Mouse (Mus musculus) MEL-GATA-1-ER (cell line): ENCODE data around the gene Gm11541.
"Not testable (repeated sequence)": the region's sequence is repeated elsewhere in the genome, so short reads cannot be mapped to it uniquely, and the experiment has no call there.

Experiments
- DNase-seq: peaks from one replicate; pipeline ENCODE4 v3.0.0-alpha.2; 2012; ENCODE audit warnings: low read depth; ENCODE audit errors: extremely low read depth

The Gm11541 gene

DNA sequence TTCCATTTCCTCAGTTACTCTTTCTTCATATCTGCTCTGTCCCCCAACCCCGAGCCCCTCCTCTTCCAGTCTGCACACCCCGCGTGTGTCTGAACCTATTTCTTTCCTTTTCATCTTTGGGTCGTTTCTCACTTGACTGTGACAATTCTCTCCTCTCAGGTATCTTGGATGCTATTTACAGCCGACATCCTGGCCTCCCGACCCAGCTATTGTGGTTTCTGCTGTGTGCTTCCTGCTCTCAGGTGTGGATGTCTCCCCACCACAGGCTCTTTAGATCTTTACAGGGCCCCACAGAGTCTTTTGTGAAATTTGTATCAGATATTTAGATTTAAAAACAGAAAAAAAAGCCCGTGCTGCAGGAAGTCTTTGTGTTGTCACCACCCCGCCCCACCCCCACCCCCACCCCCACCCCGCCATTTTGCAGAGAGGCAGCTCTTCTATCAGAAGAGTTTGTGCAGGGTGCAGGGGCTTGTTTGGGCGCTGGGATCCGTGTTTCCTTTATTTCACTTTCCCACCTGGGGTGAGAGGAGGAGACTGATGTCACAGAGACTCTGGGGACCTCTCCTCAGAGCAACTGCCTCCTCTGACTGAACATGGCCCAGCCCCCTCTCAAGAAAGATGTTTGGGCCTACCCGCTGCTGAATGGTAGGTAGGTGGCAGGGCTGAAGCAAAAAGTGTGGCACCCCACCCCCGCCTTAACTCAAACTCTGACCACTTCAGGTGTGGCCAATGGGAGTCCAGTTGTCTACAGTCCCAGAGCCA, 6.4 kb downstream of the Gm11541 start:
- DNase-seq, result no peak

GRCm38 (mm10) chr11:94697140-94697539, 7.2 kb downstream of the Gm11541 start:
- DNase-seq, result no peak

DNA sequence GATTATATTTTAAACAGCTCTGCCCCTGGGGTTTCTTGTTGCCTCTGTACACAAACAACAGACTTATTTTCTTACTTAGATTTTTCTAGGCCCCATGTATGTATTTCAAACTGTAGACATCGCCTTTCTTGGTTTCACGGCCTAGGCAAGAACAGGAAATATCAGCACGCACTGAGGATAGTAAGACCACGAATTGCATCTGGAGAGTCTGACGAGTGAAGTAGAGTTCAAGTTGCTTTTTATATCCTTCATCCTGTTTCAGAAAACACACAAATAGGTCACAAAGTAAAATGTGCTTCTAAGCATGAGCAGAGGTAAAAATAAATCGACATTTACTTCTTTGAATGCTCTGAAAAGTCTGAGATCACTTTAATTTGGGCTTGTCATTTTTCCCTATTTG, 8.8 kb downstream of the Gm11541 start:
- no peak for DNase-seq

GRCm38 (mm10) chr11:94692502-94692901, 11.8 kb downstream of the Gm11541 start:
- DNase-seq, result not testable (repeated sequence)

DNA sequence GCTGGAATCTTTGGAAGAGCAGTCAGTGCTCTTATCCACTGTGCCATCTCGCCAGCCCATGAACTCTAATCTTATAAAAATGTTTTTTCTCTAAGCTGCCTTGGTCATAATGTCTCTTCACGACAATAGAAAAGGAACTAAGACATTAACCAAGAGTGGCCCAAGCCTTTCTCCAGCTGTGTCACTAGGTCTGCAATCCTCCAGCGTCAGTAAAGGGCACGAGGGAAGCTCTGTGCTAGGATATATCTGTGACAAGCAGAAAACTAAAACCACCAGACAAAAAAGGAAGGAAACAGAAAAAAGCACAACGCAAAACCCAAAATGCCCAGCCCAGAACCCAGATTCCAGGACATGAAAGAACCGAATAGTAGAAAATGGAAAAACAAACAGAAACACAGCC, 17.1 kb downstream of the Gm11541 start:
- DNase-seq, result no peak

DNA sequence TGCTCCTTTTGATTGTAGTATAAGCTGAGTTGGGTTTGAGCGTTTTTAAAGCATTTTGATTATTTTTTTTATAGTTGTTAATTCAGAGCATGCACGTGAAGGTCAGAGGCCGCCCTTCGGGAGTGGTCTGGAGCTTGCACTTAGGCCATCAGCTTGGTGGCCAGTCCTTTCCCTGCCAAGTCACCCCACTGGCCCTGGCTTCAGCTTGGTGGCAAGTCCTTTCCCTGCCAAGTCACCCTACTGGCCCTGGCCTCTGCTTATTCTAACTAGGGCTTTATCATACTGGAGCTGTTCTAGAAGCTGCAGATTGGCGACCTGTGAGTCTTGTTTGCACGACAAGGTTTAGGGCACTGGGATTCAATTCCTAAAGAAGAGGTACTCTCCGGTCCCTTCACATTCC, 21.9 kb downstream of the Gm11541 start:
- DNase-seq, result no peak

GRCm38 (mm10) chr11:94681640-94682039, 22.7 kb downstream of the Gm11541 start:
- no peak for DNase-seq

DNA sequence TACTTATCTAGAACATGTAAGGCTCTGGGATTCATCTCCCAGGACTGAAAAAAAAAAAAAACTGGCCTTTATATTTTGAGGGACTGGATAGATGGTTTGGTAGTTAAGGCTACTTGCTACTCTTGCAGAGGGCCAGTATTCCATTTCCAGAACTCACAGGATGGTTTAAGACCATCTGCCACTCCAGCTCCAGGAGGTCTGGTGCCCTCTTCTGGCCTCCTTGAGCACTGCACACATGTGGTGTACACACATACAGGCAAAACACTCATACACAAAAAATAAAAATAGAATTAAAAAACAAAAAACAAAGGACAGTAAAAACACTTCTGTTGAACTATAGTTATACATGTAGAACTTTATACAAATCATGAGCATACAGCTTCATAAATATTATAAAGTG, 23.7 kb downstream of the Gm11541 start:
- no peak for DNase-seq

DNA sequence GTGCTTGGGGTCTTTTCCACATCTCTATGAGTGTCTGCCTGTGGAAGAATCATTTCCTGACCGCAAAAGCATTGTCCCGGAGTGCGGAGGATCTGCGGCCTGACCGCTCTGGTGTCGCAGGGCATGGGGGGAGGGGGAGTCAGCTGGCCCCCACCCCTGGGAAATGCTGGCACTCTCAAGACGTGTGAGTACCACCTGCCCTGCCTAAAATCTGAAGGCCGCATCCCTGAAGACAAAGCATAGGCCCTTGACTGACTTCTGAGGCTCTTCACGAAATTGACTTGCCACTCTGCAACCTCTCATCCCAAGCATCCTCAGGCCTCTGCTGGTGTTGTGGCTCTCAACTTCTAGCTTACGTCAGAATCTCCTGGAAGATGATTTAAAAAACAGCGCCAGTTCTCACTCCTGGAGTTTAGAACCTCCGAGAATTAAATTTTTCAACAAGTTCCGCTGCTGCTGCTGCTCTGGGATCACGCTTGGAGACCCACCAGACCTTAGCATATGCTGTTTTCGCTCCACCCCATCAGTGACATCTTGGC, 26.6 kb downstream of the Gm11541 start:
- no peak for DNase-seq

DNA sequence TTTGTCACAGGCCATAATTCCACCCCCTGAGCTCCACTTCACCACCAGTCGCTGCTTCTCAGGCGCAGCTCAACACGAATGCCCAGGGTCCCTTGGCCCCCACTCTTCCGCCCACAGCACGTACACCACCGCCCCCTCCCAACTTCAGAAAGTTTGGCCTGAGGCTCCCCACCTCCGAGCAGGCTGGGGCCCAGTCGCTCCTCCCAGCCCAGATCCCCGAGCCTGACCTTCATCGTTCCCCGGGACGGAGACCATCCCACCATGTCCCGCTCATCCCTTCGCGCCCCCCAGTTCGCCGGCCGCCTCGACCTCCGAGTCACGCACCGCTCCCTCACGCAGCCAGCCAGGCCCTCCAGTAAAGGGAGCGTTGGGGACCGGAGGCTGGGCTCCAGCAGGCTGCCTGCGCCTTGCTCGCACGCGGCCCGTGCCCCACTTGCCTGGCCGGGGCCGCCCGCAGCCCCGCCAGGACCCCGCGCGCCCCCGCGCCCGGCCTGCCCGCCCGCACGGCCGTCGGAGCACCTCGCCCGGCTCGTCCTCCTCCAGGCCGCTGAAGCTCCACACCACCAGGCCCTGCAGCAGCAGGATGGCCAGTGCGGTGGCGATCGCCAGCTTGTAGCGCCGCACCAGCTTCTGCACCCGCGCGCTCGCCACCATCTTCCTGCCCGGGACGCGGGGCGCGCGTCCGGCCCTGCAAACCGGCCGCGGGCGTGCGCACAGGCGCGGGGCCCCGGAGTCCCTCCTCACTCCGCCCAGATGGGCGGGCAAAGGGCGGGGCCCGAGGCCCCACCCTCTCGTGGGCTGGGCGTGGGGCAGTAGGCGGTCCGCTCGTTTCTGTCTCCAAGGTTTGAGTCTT, 27.3 kb downstream of the Gm11541 start, which contains the start of gene Xylt2:
TSS of gene Xylt2 (minus strand) at position 762 of the 853 bp plus-strand sequence.
- DNase-seq, result peak; percentile 37

GRCm38 (mm10) chr11:94676308-94676707, 28.0 kb downstream of the Gm11541 start:
- DNase-seq, result no peak

DNA sequence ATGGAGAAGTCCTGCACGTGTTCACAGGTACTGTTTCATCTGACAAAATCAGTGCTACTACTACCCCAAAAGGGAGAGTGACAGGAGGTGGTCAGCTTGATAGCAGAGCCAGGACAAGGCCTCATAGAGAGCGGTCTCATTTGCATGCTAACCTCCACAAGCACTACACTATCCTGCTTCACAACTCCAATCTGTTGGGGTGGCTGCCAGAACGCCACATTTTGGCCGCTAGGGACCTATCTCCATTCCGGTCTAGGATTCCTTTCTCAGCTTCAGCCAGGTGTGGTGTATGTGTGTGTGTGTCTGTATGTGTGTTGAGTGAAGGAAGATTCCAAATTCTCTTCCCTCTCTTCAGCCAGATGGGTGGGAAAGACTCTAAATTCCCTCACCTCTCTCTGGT, 28.9 kb downstream of the Gm11541 start:
- no peak for DNase-seq

- no peak for DNase-seq
These were observed 29.3 kb downstream of the Gm11541 start for GRCm38 (mm10) chr11:94674984-94675383.

GRCm38 (mm10) chr11:94665281-94665680, 39.0 kb downstream of the Gm11541 start:
- DNase-seq, result no peak

- DNase-seq, result no peak
These were observed 43.0 kb downstream of the Gm11541 start for GRCm38 (mm10) chr11:94661344-94661743.

- DNase-seq, result peak; percentile 71
These were observed 50.4 kb downstream of the Gm11541 start, which contains the start of the genes Mrpl27 and Eme1 for GRCm38 (mm10) chr11:94653663-94654436. Mrpl27 (plus strand) TSS chr11:94653767. Eme1 (minus strand) TSS chr11:94653964.

GRCm38 (mm10) chr11:94652973-94653372, 51.3 kb downstream of the Gm11541 start:
- DNase-seq, result no peak

GRCm38 (mm10) chr11:94651241-94651640, 53.1 kb downstream of the Gm11541 start:
- DNase-seq, result not testable (repeated sequence)

DNA sequence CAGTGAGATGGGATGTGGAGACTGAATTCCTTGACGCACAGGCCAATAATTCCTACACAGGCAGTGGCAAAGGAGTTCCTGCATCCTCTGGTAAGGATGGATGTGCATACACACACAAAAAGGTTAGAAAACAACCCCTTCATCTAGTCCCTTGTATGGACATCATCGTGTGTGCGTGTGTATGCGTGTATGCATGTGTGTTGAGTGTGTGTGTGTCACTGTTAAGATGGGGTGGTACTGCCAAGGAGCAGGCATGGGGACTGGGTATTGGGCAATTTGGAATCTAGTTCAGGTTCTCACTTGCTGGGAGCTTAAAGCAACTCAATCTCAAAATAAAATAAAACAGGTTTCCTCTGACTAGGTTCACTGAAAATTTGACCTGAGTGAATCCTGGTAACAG, 57.8 kb downstream of the Gm11541 start:
- no peak for DNase-seq
